Mouse (Mus musculus) hindbrain, postnatal 0 days (tissue): ENCODE results near the gene Git1. TPM values are rescaled to one million over a fixed set of nuclear protein-coding genes. Genes with fewer than 3 reads are reported as not detected.
A peak's percentile ranks its signal among the peaks of the same experiment; 100 is the strongest.

Experiments used
- ATAC-seq: fragments of 200-750 bp; cut with Nextera tagmentation; 2 replicates; pipeline ENCODE4 v1.8.0; 2017; ENCODE audit warnings: mild to moderate bottlenecking, moderate TSS enrichment, moderate library complexity
- DNase-seq: peaks from one replicate; pipeline ENCODE4 v3.0.0-alpha.2; 2015; ENCODE audit warnings: low spot score
- H3K27ac ChIP-seq: fragments of 300-500 bp; sonication (generic); 2 replicates; pipeline ENCODE4 v1.5.1; 2014; ENCODE audit warnings: mild to moderate bottlenecking
- H3K27me3 ChIP-seq: fragments of 300-500 bp; sonication (generic); 2 replicates; pipeline ENCODE4 v1.6.1; 2014; ENCODE audit warnings: low read length, mixed read lengths; ENCODE audit not compliant: insufficient read depth
- H3K36me3 ChIP-seq: fragments of 300-500 bp; sonication (generic); 2 replicates; pipeline ENCODE4 v1.6.1; 2014; ENCODE audit warnings: low read length, mixed read lengths; ENCODE audit not compliant: insufficient read depth
- H3K4me1 ChIP-seq: fragments of 300-500 bp; sonication (generic); 2 replicates; pipeline ENCODE4 v1.6.1; 2014; ENCODE audit warnings: antibody characterized with exemption, low read length, mixed read lengths; ENCODE audit not compliant: insufficient read depth
- H3K4me2 ChIP-seq: fragments of 300-500 bp; sonication (generic); 2 replicates; pipeline ENCODE4 v1.6.1; 2014; ENCODE audit warnings: low read depth, mild to moderate bottlenecking, low read length, moderate library complexity, mixed read lengths
- H3K4me3 ChIP-seq: fragments of 300-500 bp; sonication (generic); 2 replicates; pipeline ENCODE4 v1.5.1; 2014; ENCODE audit warnings: low read length
- H3K9ac ChIP-seq: fragments of 300-500 bp; sonication (generic); replicated peaks from 2 replicates; pipeline ENCODE4 v1.6.1; 2014; ENCODE audit warnings: mild to moderate bottlenecking, low read length, moderate library complexity, mixed read lengths
- H3K9me3 ChIP-seq: fragments of 300-500 bp; sonication (generic); 2 replicates; pipeline ENCODE4 v1.6.1; 2016; ENCODE audit warnings: low read length, mixed read lengths
- CTCF ChIP-seq: IDR thresholded peaks from 2 replicates; pipeline ENCODE4 v1.5.1; 2016; ENCODE audit warnings: antibody characterized with exemption, control low read depth, low read depth
- whole genome bisulfite sequencing: fragments of 180-500 bp; shearing (Covaris S2); extraction: QIAGEN DNeasy Blood & Tissue Kit; methylation state at CpG from one replicate; pipeline ENCODE4 v1.1.7; 2014; 5-methylcytosine and 5-hydroxymethylcytosine counted together
- polyA plus RNA-seq: library from polyadenylated mRNA; unstranded; fragments of >200 nt; fragmentation: Nextera tagmentation; extraction: Ambion mirVana; gene quantifications from 2 replicates; pipeline ENCODE4 v1.2.1, GENCODE M21; 2015
- total RNA-seq: library from RNA; depleted of rRNA; stranded (reverse); fragments of >200 nt; gene quantifications from 2 replicates; pipeline ENCODE4 v1.2.3, GENCODE M21; 2014

The Git1 gene
- total and polyA plus RNA-seq, 2 experiments from 2014 or later, result 15.0 to 127 TPM

GRCm38 (mm10) chr11:77511336-77511735, 18.0 kb downstream of the Git1 start:
- TF ChIP-seq CTCF, result no peak
- Histone ChIP-seq H3K4me1 (peaks cover 13% of the 10 kb centered on the region; the same call in 1 of the 2 replicates), H3K27me3 (peaks cover 8% of the 10 kb centered on the region; the same call in 1 of the 2 replicates), H3K4me3 (no peak overlapping the region), H3K4me2 (no peak overlapping the region), H3K27ac (no peak overlapping the region), H3K9me3 (no peaks in the 10 kb centered on the region), H3K36me3 (peaks cover 8% of the 10 kb centered on the region), H3K9ac (no peak overlapping the region)
- ATAC-seq (no peak), DNase-seq (no peak)
- WGBS, result 81% methylated on average over 5 of the region's 5 CpGs

GRCm38 (mm10) chr11:77512891-77513810, 19.8 kb downstream of the Git1 start:
- Histone ChIP-seq H3K9me3 (no peaks in the 10 kb centered on the region), H3K36me3 (no peaks in the 10 kb centered on the region), H3K27me3 (peaks cover 12% of the 10 kb centered on the region; the same call in 1 of the 2 replicates), H3K4me3 (peak overlapping the region; percentile 63), H3K4me1 (peaks cover 12% of the 10 kb centered on the region; the same call in 1 of the 2 replicates), H3K27ac (peak overlapping the region; percentile 46; the same call in 1 of the 2 replicates), H3K4me2 (peak overlapping the region; percentile 96), H3K9ac (peak overlapping the region; percentile 58)
- WGBS, result under 1% methylated on average over 72 of the region's 84 CpGs
- TF ChIP-seq CTCF, result no peak
- DNase-seq, result peak; percentile 91
- peak; percentile 77 for ATAC-seq

GRCm38 (mm10) chr11:77513811-77514170, 20.4 kb downstream of the Git1 start:
- Histone ChIP-seq H3K4me1 (peaks cover 8% of the 10 kb centered on the region; the same call in 1 of the 2 replicates), H3K9ac (peak overlapping the region; percentile 28; the same call in 1 of the 2 replicates)

GRCm38 (mm10) chr11:77514281-77514831, 21.0 kb downstream of the Git1 start:
- no peak for ATAC-seq
- peak overlapping the region; percentile 78 for H3K4me2 ChIP-seq
- 8% methylated on average over 19 of the region's 19 CpGs for WGBS
- no peak for DNase-seq
- H3K36me3 ChIP-seq, result no peaks in the 10 kb centered on the region
- no peaks in the 10 kb centered on the region for H3K9me3 ChIP-seq
- H3K4me3 ChIP-seq, result peak overlapping the region; percentile 47
- H3K9ac ChIP-seq, result 0 out of 2 replicates have a peak overlapping the region, but pooled peaks have one; percentile 37
- H3K27me3 ChIP-seq, result peaks cover 12% of the 10 kb centered on the region; the same call in 1 of the 2 replicates
- no peak for TF ChIP-seq CTCF
- peaks cover 8% of the 10 kb centered on the region; the same call in 1 of the 2 replicates for H3K4me1 ChIP-seq
- peak overlapping the region; percentile 48; the same call in 1 of the 2 replicates for H3K27ac ChIP-seq

More at GRCm38 (mm10) chr11:77513811-77514170, 20.4 kb downstream of the Git1 start:
- ATAC-seq (no peak), DNase-seq (no peak)
- Histone ChIP-seq H3K27me3 (peaks cover 12% of the 10 kb centered on the region; the same call in 1 of the 2 replicates), H3K4me2 (peak overlapping the region; percentile 96), H3K4me3 (peak overlapping the region; percentile 63), H3K36me3 (no peaks in the 10 kb centered on the region), H3K27ac (peak overlapping the region; percentile 46; the same call in 1 of the 2 replicates), H3K9me3 (no peaks in the 10 kb centered on the region)
- no peak for TF ChIP-seq CTCF
- 11% methylated on average over 10 of the region's 10 CpGs for WGBS

- Histone ChIP-seq H3K4me1 (peaks cover 8% of the 10 kb centered on the region; the same call in 1 of the 2 replicates), H3K9ac (peak within 1 kb of the TSS; percentile 37; the same call in 1 of the 2 replicates), H3K36me3 (no peaks in the 10 kb centered on the region), H3K9me3 (no peaks in the 10 kb centered on the region), H3K4me3 (peak within 1 kb of the TSS; percentile 47), H3K27ac (peak within 1 kb of the TSS; percentile 48; the same call in 1 of the 2 replicates), H3K27me3 (peaks cover 12% of the 10 kb centered on the region; the same call in 1 of the 2 replicates), H3K4me2 (peak within 1 kb of the TSS; percentile 78)
- ATAC-seq (peak; percentile 70), DNase-seq (peak; percentile 78)
- TF ChIP-seq CTCF, result no peak
- WGBS, result 2% methylated on average over 69 of the region's 72 CpGs
Measured at GRCm38 (mm10) chr11:77514832-77515636, 21.7 kb downstream of the Git1 start, which contains the start of gene Abhd15. TSS of gene Abhd15 (plus strand) at chr11:77515121.
